Mouse (Mus musculus) lung, adult 2 months (tissue): Measurements from ENCODE around the gene Opcml.

Source experiments
- CTCF ChIP-seq: fragments of 200-500 bp; IDR thresholded peaks from 2 replicates; pipeline ENCODE4 v1.5.1; 2011; ENCODE audit warnings: mild to moderate bottlenecking, low read length, control low read depth; ENCODE audit not compliant: insufficient read depth
- POLR2A ChIP-seq: fragments of 200-500 bp; IDR thresholded peaks from 2 replicates; pipeline ENCODE4 v1.6.1; 2011; ENCODE audit warnings: low read depth, mild to moderate bottlenecking, control low read depth, low read length, borderline replicate concordance; ENCODE audit errors: extremely low read depth

GRCm38 (mm10) chr9:28011483-28011882, 220.9 kb downstream of the Opcml start:
- TF ChIP-seq CTCF (no peak), POLR2A (no peak)
